Mouse (Mus musculus) limb, embryonic 13.5 days (tissue): ENCODE data around the gene B4galt3. TPM values are rescaled to one million over a fixed set of nuclear protein-coding genes. Genes with fewer than 3 reads are reported as not detected.

Experiments
- ATAC-seq: fragments of 200-750 bp; cut with Nextera tagmentation; 2 replicates; pipeline ENCODE4 v1.8.0; 2017; ENCODE audit warnings: low read depth, moderate number of reproducible peaks, moderate TSS enrichment; ENCODE audit not compliant: low FRiP score
- H3K27ac ChIP-seq: fragments of 300-500 bp; sonication (generic); 2 replicates; pipeline ENCODE4 v1.5.1; 2015; ENCODE audit warnings: inconsistent platforms, mild to moderate bottlenecking, moderate library complexity
- H3K27me3 ChIP-seq: fragments of 300-500 bp; sonication (generic); 2 replicates; pipeline ENCODE4 v1.6.1; 2015; ENCODE audit warnings: mild to moderate bottlenecking, inconsistent platforms
- H3K36me3 ChIP-seq: fragments of 300-500 bp; sonication (generic); 2 replicates; pipeline ENCODE4 v1.6.1; 2015; ENCODE audit warnings: inconsistent platforms, mild to moderate bottlenecking, moderate library complexity
- H3K4me1 ChIP-seq: fragments of 300-500 bp; sonication (generic); 2 replicates; pipeline ENCODE4 v1.6.1; 2015; ENCODE audit warnings: inconsistent platforms
- H3K4me2 ChIP-seq: fragments of 300-500 bp; sonication (generic); replicated peaks from 2 replicates; pipeline ENCODE4 v1.6.1; 2015; ENCODE audit warnings: inconsistent platforms, mild to moderate bottlenecking, moderate library complexity
- H3K4me3 ChIP-seq: fragments of 300-500 bp; sonication (generic); 2 replicates; pipeline ENCODE4 v1.5.1; 2015; ENCODE audit warnings: moderate library complexity, mild to moderate bottlenecking, inconsistent platforms
- H3K9ac ChIP-seq: fragments of 300-500 bp; sonication (generic); 2 replicates; pipeline ENCODE4 v1.6.1; 2015; ENCODE audit warnings: mild to moderate bottlenecking, inconsistent platforms
- H3K9me3 ChIP-seq: fragments of 300-500 bp; sonication (generic); 2 replicates; pipeline ENCODE4 v1.6.1; 2016; ENCODE audit warnings: inconsistent platforms
- WGBS: fragments of 180-500 bp; shearing (Covaris S2); methylation state at CpG from one replicate; pipeline ENCODE4 v1.1.7; 2015; 5-methylcytosine and 5-hydroxymethylcytosine counted together
- polyA plus RNA-seq: library from polyadenylated mRNA; unstranded; fragments of >200 nt; fragmentation: Nextera tagmentation; extraction: Ambion mirVana; gene quantifications from 2 replicates; pipeline ENCODE4 v1.2.1, GENCODE M21; 2015

The B4galt3 gene
- polyA plus RNA-seq, 1 experiment from 2014 or later: 94.0 TPM

DNA sequence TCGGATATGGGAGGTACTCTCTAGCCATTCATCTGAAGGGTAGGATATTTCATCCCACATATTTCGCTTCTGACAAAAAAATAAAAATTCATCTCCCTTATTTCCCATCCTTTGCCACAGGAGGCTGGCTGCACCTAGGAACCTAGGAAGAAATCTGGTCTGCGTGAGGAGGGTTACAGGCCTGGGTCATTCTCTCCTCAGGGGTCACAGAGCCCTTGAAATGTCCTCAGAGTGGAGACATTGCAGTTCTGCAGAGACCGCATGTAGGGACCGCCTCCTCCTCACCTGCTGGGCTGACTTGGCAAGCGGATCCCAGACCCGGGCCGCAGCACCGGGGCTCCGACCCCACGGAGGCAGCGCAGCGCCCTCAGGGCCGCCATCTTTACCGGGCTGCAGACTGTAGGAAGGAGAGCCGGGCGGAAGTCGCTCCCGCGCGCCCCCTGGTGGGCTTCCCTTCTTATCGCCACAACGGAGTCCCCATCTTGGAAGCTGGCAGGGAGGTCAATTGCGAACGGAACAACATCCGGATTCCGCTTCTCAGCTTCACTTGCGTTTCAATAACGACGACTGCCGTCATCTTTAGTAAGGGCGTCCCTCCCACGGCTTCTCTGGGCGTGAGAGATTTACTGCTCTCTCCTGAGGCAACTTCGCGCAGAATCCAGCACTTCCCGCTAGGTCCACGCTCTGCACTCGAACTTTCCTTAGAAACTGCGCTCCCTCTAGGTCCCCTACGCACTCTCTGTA lies 23.2 kb upstream of the B4galt3 start:
- peak; percentile 92 for ATAC-seq
- H3K9ac ChIP-seq: peak overlapping the region; percentile 90
- peaks cover 57% of the 10 kb centered on the region for H3K4me1 ChIP-seq
- WGBS: under 1% methylated on average over 41 of the region's 41 CpGs
- H3K4me3 ChIP-seq: peak overlapping the region; percentile 81
- H3K9me3 ChIP-seq: no peaks in the 10 kb centered on the region
- H3K27ac ChIP-seq: peak overlapping the region; percentile 90
- peaks cover 34% of the 10 kb centered on the region for H3K36me3 ChIP-seq
- no peaks in the 10 kb centered on the region for H3K27me3 ChIP-seq
- H3K4me2 ChIP-seq: peak overlapping the region; percentile 84

- WGBS: 12% methylated on average over 13 of the region's 13 CpGs
- Histone ChIP-seq H3K9ac (peak overlapping the region; percentile 48; the same call in 1 of the 2 replicates), H3K4me1 (peaks cover 62% of the 10 kb centered on the region), H3K36me3 (peaks cover 28% of the 10 kb centered on the region), H3K27ac (peak overlapping the region; percentile 90), H3K4me3 (peak overlapping the region; percentile 81), H3K9me3 (no peaks in the 10 kb centered on the region), H3K4me2 (peak overlapping the region; percentile 84), H3K27me3 (no peaks in the 10 kb centered on the region)
- ATAC-seq: peak; percentile 1; the same call in 1 of the 2 replicates
Measured at GRCm38 (mm10) chr1:171247453-171247841, 22.7 kb upstream of the B4galt3 start.

DNA sequence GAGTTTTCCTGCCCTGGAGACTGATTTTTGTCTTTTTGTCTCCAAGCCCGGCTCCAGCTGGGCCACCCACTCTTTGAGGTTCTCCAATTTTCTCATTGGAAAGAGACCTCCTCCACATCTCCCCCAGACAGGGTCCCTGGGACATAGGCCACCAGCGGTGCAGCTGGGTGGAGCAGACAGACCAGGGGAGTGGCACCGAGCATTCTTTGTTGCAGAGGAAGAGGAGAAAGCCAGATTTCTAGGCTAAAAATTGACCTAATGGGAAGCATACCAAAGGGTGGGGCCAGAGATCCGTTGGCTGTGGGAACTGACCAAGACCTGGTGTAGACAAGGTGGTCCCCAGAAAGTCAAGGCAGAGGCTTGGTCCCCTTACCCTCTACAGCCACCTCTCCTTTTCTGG lies 22.2 kb upstream of the B4galt3 start:
- Histone ChIP-seq H3K27me3 (no peaks in the 10 kb centered on the region), H3K27ac (peak overlapping the region; percentile 90), H3K9ac (no peak overlapping the region), H3K4me2 (peak overlapping the region; percentile 84), H3K4me1 (peaks cover 67% of the 10 kb centered on the region), H3K36me3 (peaks cover 24% of the 10 kb centered on the region), H3K4me3 (peak overlapping the region; percentile 81; the same call in 1 of the 2 replicates), H3K9me3 (no peaks in the 10 kb centered on the region)
- ATAC-seq: no peak
- 29% methylated on average over 4 of the region's 4 CpGs for WGBS

- no peaks in the 10 kb centered on the region for H3K9me3 ChIP-seq
- peak overlapping the region; percentile 90; the same call in 1 of the 2 replicates for H3K27ac ChIP-seq
- peaks cover 18% of the 10 kb centered on the region for H3K36me3 ChIP-seq
- no peak overlapping the region for H3K4me2 ChIP-seq
- WGBS: 57% methylated on average over 3 of the region's 3 CpGs
- peaks cover 70% of the 10 kb centered on the region for H3K4me1 ChIP-seq
- H3K9ac ChIP-seq: no peak overlapping the region
- ATAC-seq: no peak
- H3K4me3 ChIP-seq: no peak overlapping the region
- no peaks in the 10 kb centered on the region for H3K27me3 ChIP-seq
Measured at GRCm38 (mm10) chr1:171248386-171249226, 21.5 kb upstream of the B4galt3 start.

GRCm38 (mm10) chr1:171249913-171250600 lies 20.1 kb upstream of the B4galt3 start, which contains the start of gene Adamts4:
TSS of gene Adamts4 (plus strand) at chr1:171250421.
- Histone ChIP-seq H3K4me3 (peak within 1 kb of the TSS; percentile 45), H3K27me3 (no peaks in the 10 kb centered on the region), H3K36me3 (peaks cover 18% of the 10 kb centered on the region), H3K4me2 (peak within 1 kb of the TSS; percentile 77), H3K4me1 (peaks cover 68% of the 10 kb centered on the region), H3K9me3 (no peaks in the 10 kb centered on the region), H3K27ac (peak within 1 kb of the TSS; percentile 90), H3K9ac (peak within 1 kb of the TSS; percentile 64)
- no peak for ATAC-seq
- WGBS: 13% methylated on average over 5 of the region's 5 CpGs

- 14% methylated on average over 26 of the region's 26 CpGs for WGBS
- H3K27me3 ChIP-seq: no peaks in the 10 kb centered on the region
- H3K9me3 ChIP-seq: no peaks in the 10 kb centered on the region
- H3K4me3 ChIP-seq: peak within 1 kb of the TSS; percentile 45
- peak within 1 kb of the TSS; percentile 64 for H3K9ac ChIP-seq
- H3K36me3 ChIP-seq: peaks cover 21% of the 10 kb centered on the region
- no peak for ATAC-seq
- H3K27ac ChIP-seq: peak within 1 kb of the TSS; percentile 90
- peak within 1 kb of the TSS; percentile 77 for H3K4me2 ChIP-seq
- peaks cover 61% of the 10 kb centered on the region for H3K4me1 ChIP-seq
Measured at GRCm38 (mm10) chr1:171250680-171251593, 19.2 kb upstream of the B4galt3 start, which contains the start of gene Ndufs2. TSS of gene Ndufs2 (minus strand) at chr1:171251388.

- Histone ChIP-seq H3K36me3 (peaks cover 29% of the 10 kb centered on the region), H3K4me1 (peaks cover 55% of the 10 kb centered on the region), H3K27me3 (no peaks in the 10 kb centered on the region), H3K9me3 (no peaks in the 10 kb centered on the region), H3K4me2 (peak overlapping the region; percentile 77), H3K27ac (peak overlapping the region; percentile 90), H3K9ac (peak overlapping the region; percentile 64), H3K4me3 (peak overlapping the region; percentile 45)
- 6% methylated on average over 13 of the region's 13 CpGs for WGBS
- ATAC-seq: peak; percentile 55
Measured at GRCm38 (mm10) chr1:171251594-171252324, 18.4 kb upstream of the B4galt3 start.

DNA sequence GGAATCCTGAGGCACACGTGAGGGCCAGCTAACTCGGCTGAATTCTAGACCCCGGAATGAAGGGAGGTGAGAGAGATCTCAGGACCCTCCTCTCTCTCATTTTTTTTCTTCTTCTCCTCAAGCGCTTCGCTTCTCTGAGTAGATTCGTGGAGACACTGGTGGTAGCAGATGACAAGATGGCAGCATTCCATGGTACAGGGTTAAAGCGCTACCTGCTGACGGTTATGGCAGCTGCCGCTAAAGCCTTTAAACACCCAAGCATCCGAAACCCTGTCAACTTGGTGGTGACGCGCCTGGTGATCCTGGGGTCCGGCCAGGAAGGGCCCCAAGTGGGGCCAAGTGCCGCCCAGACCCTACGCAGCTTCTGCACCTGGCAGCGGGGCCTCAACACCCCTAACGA lies 17.7 kb upstream of the B4galt3 start:
- no peak for ATAC-seq

GRCm38 (mm10) chr1:171256095-171256818 lies 13.9 kb upstream of the B4galt3 start:
- Histone ChIP-seq H3K4me3 (no peak overlapping the region), H3K27me3 (no peaks in the 10 kb centered on the region), H3K4me2 (no peak overlapping the region), H3K9ac (no peak overlapping the region), H3K27ac (no peak overlapping the region), H3K4me1 (peaks cover 20% of the 10 kb centered on the region), H3K36me3 (peaks cover 57% of the 10 kb centered on the region), H3K9me3 (no peaks in the 10 kb centered on the region)
- no peak for ATAC-seq
- WGBS: 89% methylated on average over 24 of the region's 24 CpGs

More for the DNA sequence above, 17.7 kb upstream of the B4galt3 start:
- Histone ChIP-seq H3K4me1 (peaks cover 55% of the 10 kb centered on the region), H3K27ac (peak overlapping the region; percentile 90), H3K4me3 (peak overlapping the region; percentile 45), H3K36me3 (peaks cover 35% of the 10 kb centered on the region), H3K4me2 (peak overlapping the region; percentile 77), H3K9ac (peak overlapping the region; percentile 64), H3K9me3 (no peaks in the 10 kb centered on the region), H3K27me3 (no peaks in the 10 kb centered on the region)
- 33% methylated on average over 17 of the region's 17 CpGs for WGBS

DNA sequence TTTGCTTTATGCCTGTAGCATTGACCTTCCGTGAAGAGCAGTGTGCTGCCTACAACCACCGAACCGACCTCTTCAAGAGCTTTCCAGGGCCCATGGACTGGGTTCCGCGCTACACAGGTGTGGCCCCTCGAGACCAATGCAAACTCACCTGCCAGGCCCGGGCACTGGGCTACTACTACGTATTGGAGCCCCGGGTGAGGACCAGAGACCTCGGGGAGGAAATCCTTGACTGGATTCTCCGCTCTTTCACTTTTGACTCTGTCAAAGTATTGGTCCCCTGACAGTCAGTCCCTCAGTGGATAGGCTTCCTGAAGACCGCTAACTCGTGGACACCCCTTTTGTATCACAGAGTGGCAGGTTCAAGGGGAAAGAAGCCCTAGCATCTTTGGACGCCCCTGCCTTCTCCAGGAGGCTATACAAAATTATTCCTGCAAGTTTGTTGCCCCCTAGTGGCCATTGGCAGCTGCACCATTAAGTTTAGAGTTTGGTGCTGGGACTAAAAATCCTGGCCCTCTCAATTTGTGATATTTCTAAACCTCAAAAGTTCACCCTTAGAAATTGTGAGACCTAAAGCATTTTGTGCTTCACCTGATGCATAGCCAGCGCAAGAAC lies 13.1 kb upstream of the B4galt3 start:
- Histone ChIP-seq H3K4me2 (no peak overlapping the region), H3K27me3 (no peaks in the 10 kb centered on the region), H3K9ac (no peak overlapping the region), H3K9me3 (no peaks in the 10 kb centered on the region), H3K36me3 (peaks cover 57% of the 10 kb centered on the region), H3K27ac (no peak overlapping the region), H3K4me1 (peaks cover 14% of the 10 kb centered on the region), H3K4me3 (no peak overlapping the region)
- 69% methylated on average over 15 of the region's 15 CpGs for WGBS
- no peak for ATAC-seq
